Mouse (Mus musculus): ENCODE data around the gene Cxcl16.

- TF ChIP-seq CTCF (IDR thresholded peaks at IDR 0.05; ENCODE audit: low read depth, low read length): no peak
- no peak for TF ChIP-seq POLR2A (IDR thresholded peaks at IDR 0.05; ENCODE audit: extremely low read depth, insufficient read depth, low read length)
These were observed 12.9 kb upstream of the Cxcl16 start for GRCm38 (mm10) chr11:70472716-70473115.
